Mouse (Mus musculus) ES-E14 (cell line): Measurements from ENCODE around the gene Ano10. TPM values are rescaled to one million over a fixed set of nuclear protein-coding genes. Genes with fewer than 3 reads are reported as not detected.

Experiments
- DNase-seq: peaks from one replicate; pipeline ENCODE4 v3.0.0-alpha.2; 2013; ENCODE audit warnings: low read depth, low spot score
- H3K27ac ChIP-seq: 2 replicates; pipeline ENCODE4 v1.5.1; 2012; ENCODE audit warnings: low read depth, mild to moderate bottlenecking, low read length, moderate library complexity, mixed read lengths; ENCODE audit not compliant: poor library complexity, insufficient read depth, severe bottlenecking
- H3K36me3 ChIP-seq: 2 replicates; pipeline ENCODE4 v1.6.1; 2012; ENCODE audit warnings: mild to moderate bottlenecking, low read length, moderate library complexity, mixed read lengths; ENCODE audit not compliant: control insufficient read depth, poor library complexity, insufficient read depth, severe bottlenecking
- H3K4me1 ChIP-seq, 2 experiments: fragments of 150-350 bp in 1 of 2; sonication (generic) in 1 of 2; 2 replicates each; pipeline ENCODE4 v1.6.1; 2012; ENCODE audit warnings: low read length in 2 of 2, mild to moderate bottlenecking in 1 of 2, mixed read lengths in 1 of 2; ENCODE audit not compliant: control insufficient read depth in 2 of 2, insufficient read depth in 2 of 2, poor library complexity in 1 of 2
- H3K4me3 ChIP-seq, 2 experiments: fragments of 150-350 bp in 1 of 2; sonication (generic) in 1 of 2; 2 replicates each; pipeline ENCODE4 v1.5.1; 2012; ENCODE audit warnings: low read length in 2 of 2, low read depth in 1 of 2, mild to moderate bottlenecking in 1 of 2, mixed read lengths in 1 of 2; ENCODE audit not compliant: insufficient read depth in 1 of 2, poor library complexity in 1 of 2, severe bottlenecking in 1 of 2
- H3K9ac ChIP-seq: 2 replicates; pipeline ENCODE4 v1.6.1; 2012; ENCODE audit warnings: low read depth, mild to moderate bottlenecking, low read length, mixed read lengths; ENCODE audit not compliant: poor library complexity, insufficient read depth, severe bottlenecking
- H3K9me3 ChIP-seq: fragments of 150-350 bp; sonication (generic); 2 replicates; pipeline ENCODE4 v1.6.1; 2012; ENCODE audit warnings: low read depth, mild to moderate bottlenecking, low read length; ENCODE audit not compliant: control insufficient read depth, insufficient read depth
- CHD2 ChIP-seq: IDR thresholded peaks from 2 replicates; pipeline ENCODE4 v1.6.1; 2014; ENCODE audit warnings: mild to moderate bottlenecking, low read depth, low read length, inconsistent platforms
- HCFC1 ChIP-seq: IDR thresholded peaks from 2 replicates; pipeline ENCODE4 v1.6.1; 2012; ENCODE audit warnings: low read length, inconsistent platforms, borderline replicate concordance; ENCODE audit not compliant: insufficient read depth
- MAFK ChIP-seq: IDR thresholded peaks from 2 replicates; pipeline ENCODE4 v1.6.1; 2014; ENCODE audit warnings: mild to moderate bottlenecking, low read depth, low read length, inconsistent platforms; ENCODE audit not compliant: insufficient read depth
- ZC3H11A ChIP-seq: IDR thresholded peaks from 2 replicates; pipeline ENCODE4 v1.6.1; 2012; ENCODE audit warnings: low read depth, mild to moderate bottlenecking, inconsistent platforms, low read length, borderline replicate concordance
- ZNF384 ChIP-seq: IDR thresholded peaks from 2 replicates; pipeline ENCODE4 v1.6.1; 2012; ENCODE audit warnings: low read depth, low read length, inconsistent platforms
- in situ Hi-C, 2 experiments: fragments of 600-800 bp; cut with MboI; formaldehyde crosslinking; loops; one replicate each; pipeline ENCODE4 v1.15.1; 2025; ENCODE audit warnings: low sequenced_read_pairs in 2 of 2, inconsistent platforms in 1 of 2; ENCODE audit not compliant: unreplicated experiment in 2 of 2
- total RNA-seq: library from RNA; depleted of rRNA; stranded (reverse); fragments of 300-350 nt; gene quantifications from 2 replicates; pipeline ENCODE4 v1.2.3, GENCODE M21; 2012

Gene Ano10
- total RNA-seq, 1 experiment = 13.7 TPM

DNA sequence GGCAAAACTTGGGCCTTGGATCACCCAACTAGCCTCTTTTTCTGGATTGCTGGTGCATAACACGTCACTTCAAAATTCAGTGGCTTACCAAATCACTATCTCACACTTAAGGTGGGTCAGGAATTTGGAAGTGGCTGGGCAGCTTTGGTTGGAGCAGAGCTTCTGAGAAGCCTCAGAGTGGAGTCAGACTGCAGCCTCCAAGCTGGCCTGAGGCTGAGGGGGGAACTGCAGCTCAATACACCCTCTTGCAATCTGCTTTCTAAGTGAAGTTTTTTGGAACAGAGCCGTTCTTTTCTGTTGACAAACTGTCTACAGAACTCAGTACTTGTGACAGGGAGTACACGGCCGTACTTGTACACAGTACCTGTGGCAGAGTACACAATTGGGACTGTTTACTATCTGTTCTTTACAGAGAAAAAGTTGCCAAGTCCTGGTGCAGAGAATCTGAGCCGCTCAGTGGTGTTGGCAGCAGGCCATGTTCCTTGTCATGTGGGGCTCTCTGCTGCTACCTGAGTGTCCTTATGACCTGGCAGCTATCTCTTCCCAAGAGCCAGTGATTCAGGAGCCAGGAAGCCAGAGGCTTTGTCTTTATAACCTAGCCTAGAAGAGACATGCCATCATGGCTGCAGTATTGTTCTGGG is 99.1 kb downstream of the Ano10 start:
- in situ Hi-C loops = no loop called here
- TF ChIP-seq CHD2 (no peak), ZC3H11A (no peak), ZNF384 (no peak), MAFK (no peak), HCFC1 (no peak)

DNA sequence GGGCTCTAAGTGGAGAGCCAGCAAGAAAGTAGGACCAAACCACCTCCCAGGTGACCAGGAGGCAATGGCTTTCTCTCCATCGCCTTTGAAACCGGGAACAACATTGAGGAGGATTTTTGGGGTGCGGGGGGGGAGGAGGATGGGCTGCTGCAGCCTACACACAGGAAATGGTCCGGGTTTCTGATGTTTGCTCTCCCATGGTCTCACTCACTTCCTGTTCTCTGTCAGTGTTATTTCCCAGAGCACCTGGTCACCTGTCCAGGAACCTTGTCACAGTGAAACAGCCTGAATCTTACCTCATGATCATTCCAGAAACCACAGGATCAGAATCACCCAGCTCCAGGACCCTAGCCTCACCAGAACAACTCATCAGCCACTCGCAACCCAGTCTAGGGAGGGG is 100.4 kb downstream of the Ano10 start:
- Histone ChIP-seq H3K36me3 (no peaks in the 10 kb centered on the region), H3K9ac (no peak overlapping the region), H3K4me3 (no peak overlapping the region), H3K4me1 (peaks cover 0 to 3% of the 10 kb centered on the region in 2 experiments; a peak in 1 of 4 replicates), H3K9me3 (no peaks in the 10 kb centered on the region), H3K27ac (no peak overlapping the region)
- TF ChIP-seq HCFC1 (no peak), ZNF384 (no peak), MAFK (no peak), CHD2 (no peak)
- no peak for DNase-seq
- in situ Hi-C loops = no loop called here

More for the DNA sequence above, 99.1 kb downstream of the Ano10 start:
- no peaks in the 10 kb centered on the region for H3K9me3 ChIP-seq
- peaks cover 0 to 11% of the 10 kb centered on the region in 2 experiments; a peak in 1 of 4 replicates for H3K4me1 ChIP-seq
- DNase-seq = no peak
- no peak overlapping the region for H3K4me3 ChIP-seq
- no peak overlapping the region for H3K9ac ChIP-seq
- H3K36me3 ChIP-seq = no peaks in the 10 kb centered on the region
- H3K27ac ChIP-seq = no peak overlapping the region

DNA sequence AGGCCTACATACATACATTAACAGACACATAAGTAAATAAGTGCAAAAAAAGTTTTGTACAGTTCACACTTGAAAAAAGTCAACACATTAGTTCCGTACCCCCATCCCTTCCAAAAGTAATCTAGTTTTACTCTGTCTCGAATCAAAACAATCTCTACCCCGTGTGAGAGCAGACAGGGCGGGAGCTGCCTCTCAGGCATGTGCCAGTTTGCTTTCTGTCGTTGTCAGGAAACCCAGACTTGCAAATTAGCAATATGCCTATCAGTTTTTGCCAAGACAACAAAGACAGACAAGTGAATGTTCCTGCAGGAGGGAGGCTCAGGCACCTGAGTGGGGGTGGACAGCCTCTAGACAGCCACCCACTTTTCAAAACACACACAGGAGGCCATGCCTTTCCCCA is 100.9 kb downstream of the Ano10 start:
- H3K4me1 ChIP-seq = no peaks in the 10 kb centered on the region
- TF ChIP-seq ZNF384 (no peak), HCFC1 (no peak), MAFK (no peak), ZC3H11A (no peak), CHD2 (no peak)
- no peaks in the 10 kb centered on the region for H3K9me3 ChIP-seq
- H3K36me3 ChIP-seq = no peaks in the 10 kb centered on the region
- H3K9ac ChIP-seq = no peak overlapping the region
- H3K27ac ChIP-seq = no peak overlapping the region
- no peak for DNase-seq
- in situ Hi-C loops = no loop called here
- H3K4me3 ChIP-seq = no peak overlapping the region

DNA sequence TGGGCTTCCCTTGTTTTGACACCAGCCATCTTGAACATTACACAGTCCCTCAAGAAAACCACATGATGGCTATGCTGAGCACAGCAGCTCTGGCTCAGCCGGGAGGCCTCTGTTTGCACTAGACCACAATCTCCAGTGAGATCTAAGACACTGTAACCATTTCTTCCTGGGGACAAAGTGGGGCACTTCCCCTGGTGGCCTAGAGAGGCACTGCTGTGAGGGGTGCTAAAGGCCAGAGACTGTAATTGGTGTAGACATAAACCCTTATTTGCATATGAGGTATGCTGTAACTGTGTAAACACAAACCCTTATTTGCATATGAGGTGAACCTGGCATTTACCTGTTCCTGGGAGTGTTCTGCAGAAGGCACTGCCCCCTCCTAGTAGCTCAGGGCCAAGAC is 105.5 kb downstream of the Ano10 start:
- no peaks in the 10 kb centered on the region for H3K36me3 ChIP-seq
- in situ Hi-C loops = no loop called here
- no peak overlapping the region for H3K9ac ChIP-seq
- TF ChIP-seq ZC3H11A = no peak
- TF ChIP-seq ZNF384 = no peak
- TF ChIP-seq HCFC1 = no peak
- TF ChIP-seq CHD2 = no peak
- TF ChIP-seq MAFK = no peak
- no peak for DNase-seq
- H3K9me3 ChIP-seq = no peaks in the 10 kb centered on the region
- no peak overlapping the region for H3K4me3 ChIP-seq
- H3K27ac ChIP-seq = no peak overlapping the region
- H3K4me1 ChIP-seq = no peaks in the 10 kb centered on the region

DNA sequence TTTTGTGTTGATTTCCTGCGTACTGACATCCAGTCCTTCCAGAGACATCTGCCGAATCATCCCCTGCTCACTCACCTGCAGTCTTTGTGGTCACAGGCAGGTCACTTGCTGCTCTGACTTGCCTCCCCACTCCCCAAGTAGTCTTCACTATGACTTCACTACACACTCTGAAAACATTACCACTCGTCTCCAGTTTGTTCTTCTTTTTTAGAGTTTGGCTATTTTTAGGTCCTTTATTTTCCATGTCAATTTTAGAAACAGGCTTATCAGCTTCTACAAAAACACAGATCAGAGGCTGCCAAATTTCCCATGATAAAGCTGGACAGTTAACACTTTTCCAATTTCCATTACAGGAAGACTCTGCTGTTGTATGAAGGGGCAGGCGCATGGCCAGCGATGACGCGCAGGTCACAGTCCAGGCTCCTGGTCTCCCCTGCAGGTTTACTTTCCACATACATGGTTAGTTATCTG is 106.7 kb downstream of the Ano10 start:
- H3K4me1 ChIP-seq = no peaks in the 10 kb centered on the region
- H3K36me3 ChIP-seq = no peaks in the 10 kb centered on the region
- no peaks in the 10 kb centered on the region for H3K9me3 ChIP-seq
- no peak for DNase-seq
- in situ Hi-C loops = no loop called here
- no peak for TF ChIP-seq ZNF384
- no peak for TF ChIP-seq HCFC1
- TF ChIP-seq CHD2 = no peak
- no peak for TF ChIP-seq MAFK
- H3K9ac ChIP-seq = no peak overlapping the region
- no peak overlapping the region for H3K27ac ChIP-seq
- no peak overlapping the region for H3K4me3 ChIP-seq
